10 mouse cellular contexts compared by ENCODE assay signal in the genomic region with DNA sequence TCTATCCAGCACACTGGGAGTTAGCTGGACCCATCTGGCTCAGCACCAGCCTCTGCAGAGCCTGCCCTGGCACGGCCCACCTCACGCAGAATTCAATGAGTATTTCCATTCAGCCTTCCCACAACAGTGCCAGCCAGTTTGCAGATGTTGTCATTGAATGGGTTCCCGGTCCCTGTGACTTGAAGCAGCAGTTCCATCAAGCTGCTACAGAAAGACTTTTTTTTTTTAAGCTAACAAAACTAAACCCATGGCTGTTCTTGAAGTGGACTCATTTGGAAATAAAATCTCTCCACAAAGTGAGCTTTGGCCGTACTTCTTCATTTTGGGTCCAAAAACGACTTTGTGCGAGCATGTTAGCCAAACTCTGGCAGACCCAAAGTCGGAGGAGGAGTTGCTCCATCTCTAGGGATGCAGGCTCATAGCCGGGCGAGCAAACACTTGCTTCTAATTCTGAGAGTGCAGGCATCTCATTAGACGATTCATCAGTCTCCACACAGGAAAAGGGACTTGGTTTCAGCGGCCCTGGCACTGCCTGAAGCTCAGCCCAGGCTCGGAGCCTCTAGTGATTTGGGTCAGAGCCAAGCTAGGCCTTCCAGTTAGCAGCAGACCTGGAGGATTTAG.
DNase-seq lines count a peak whose midpoint lies in the region; ATAC-seq lines count a peak whose summit lies in the region.
"Had no signal": no experiment of that assay in that cellular context is flagged by ENCODE, and none has a peak within 500 bp of the region (broad histone marks: within the 10 kb centered on the region; RNA-seq: fewer than 3 reads in every experiment).

No protein-coding gene starts in this region.

- H3K4me1 ChIP-seq in midbrain, embryonic 16.5 days (ENCODE audit: control insufficient read depth, insufficient read depth, low read length), result no peaks in the 10 kb centered on the region
- H3K4me1 ChIP-seq in midbrain, embryonic 13.5 days (replicated peaks), result no peaks in the 10 kb centered on the region
- H3K4me1 ChIP-seq: stomach, embryonic 15.5 days had no signal

- no peaks in the 10 kb centered on the region for H3K36me3 ChIP-seq in midbrain, embryonic 16.5 days (ENCODE audit: control insufficient read depth, insufficient read depth, low read length)
- H3K36me3 ChIP-seq in midbrain, embryonic 13.5 days, result no peaks in the 10 kb centered on the region
- H3K36me3 ChIP-seq: stomach, embryonic 15.5 days had no signal

- no peak overlapping the region for H3K9ac ChIP-seq in midbrain, embryonic 16.5 days (ENCODE audit: low read depth, low read length)
- H3K9ac ChIP-seq in midbrain, embryonic 13.5 days (replicated peaks), result no peak overlapping the region
- H3K9ac ChIP-seq: stomach, embryonic 15.5 days had no signal

- H3K27me3 ChIP-seq in midbrain, embryonic 16.5 days (ENCODE audit: control insufficient read depth, insufficient read depth, low read depth, low read length), result no peaks in the 10 kb centered on the region; the same call in 1 of the 2 replicates
- H3K27me3 ChIP-seq in midbrain, embryonic 13.5 days, result no peaks in the 10 kb centered on the region
- H3K27me3 ChIP-seq: stomach, embryonic 15.5 days had no signal

- DNase-seq in frontal cortex, postnatal 10 days (ENCODE audit: low spot score in 2 of 2), result peak; percentile 57 to 60
- DNase-seq in layer of hippocampus, postnatal 25 days (ENCODE audit: extremely low spot score in 1 of 2, low spot score in 1 of 2), result peak; percentile 14 to 40
- peak; percentile 71 for DNase-seq in right cerebral cortex, postnatal 4 days
- DNase-seq in spleen, adult 12 weeks (ENCODE audit: low spot score), result no peak
- no peak for DNase-seq in ovary, adult 18-20 months (ENCODE audit: low spot score)

- peak; percentile 62 for ATAC-seq in midbrain, embryonic 16.5 days
- no peak for ATAC-seq in midbrain, embryonic 13.5 days
- no peak for ATAC-seq in granulocyte monocyte progenitor cell, adult 5-6 weeks (replicated peaks; ENCODE audit: poor library complexity, severe bottlenecking)

- H3K27ac ChIP-seq in midbrain, embryonic 16.5 days (ENCODE audit: low read length), result peak overlapping the region; percentile 22; the same call in 1 of the 2 replicates
- H3K27ac ChIP-seq in midbrain, embryonic 13.5 days, result no peak overlapping the region
- H3K27ac ChIP-seq: macrophage; stomach, embryonic 15.5 days had no signal

- no peaks in the 10 kb centered on the region for H3K9me3 ChIP-seq in midbrain, embryonic 16.5 days (replicated peaks; ENCODE audit: control insufficient read depth, low read length, poor library complexity, severe bottlenecking)
- no peaks in the 10 kb centered on the region for H3K9me3 ChIP-seq in midbrain, embryonic 13.5 days
- H3K9me3 ChIP-seq: stomach, embryonic 15.5 days had no signal

- H3K4me2 ChIP-seq in midbrain, embryonic 16.5 days (ENCODE audit: low read length), result no peak overlapping the region
- no peak overlapping the region for H3K4me2 ChIP-seq in midbrain, embryonic 13.5 days (replicated peaks)
- H3K4me2 ChIP-seq: stomach, embryonic 15.5 days had no signal

- WGBS in midbrain, embryonic 16.5 days, result 73% methylated on average over 12 of the region's 12 CpGs
- WGBS in midbrain, embryonic 13.5 days, result 82% methylated on average over 12 of the region's 12 CpGs

- no peak overlapping the region for H3K4me3 ChIP-seq in midbrain, embryonic 16.5 days (ENCODE audit: low read depth, low read length)
- H3K4me3 ChIP-seq in midbrain, embryonic 13.5 days (replicated peaks), result no peak overlapping the region
- H3K4me3 ChIP-seq: stomach, embryonic 15.5 days had no signal

Comparison
In these comparisons a context has a peak if more than half of its experiments do, and no peak if none do; other contexts are left out.
1. DNase-seq: peak in frontal cortex, postnatal 10 days (2 of 2), layer of hippocampus, postnatal 25 days (2 of 2) and right cerebral cortex, postnatal 4 days (single experiment); none in spleen, adult 12 weeks (single experiment) and ovary, adult 18-20 months (single experiment).